Mouse (Mus musculus) heart, embryonic 11.5 days (tissue): ENCODE results near the gene Prr5l. TPM values are rescaled to one million over a fixed set of nuclear protein-coding genes. Genes with fewer than 3 reads are reported as not detected.

Source experiments
- ATAC-seq: fragments of 200-750 bp; cut with Nextera tagmentation; replicated peaks from 2 replicates; pipeline ENCODE4 v1.8.0; 2017; ENCODE audit warnings: moderate library complexity; ENCODE audit not compliant: insufficient number of reproducible peaks, low FRiP score, low TSS enrichment
- H3K27ac ChIP-seq: fragments of 300-500 bp; sonication (generic); 2 replicates; pipeline ENCODE4 v1.5.1; 2014; ENCODE audit warnings: mild to moderate bottlenecking, low read depth, low read length
- H3K27me3 ChIP-seq: fragments of 300-500 bp; sonication (generic); 2 replicates; pipeline ENCODE4 v1.6.1; 2014; ENCODE audit warnings: mild to moderate bottlenecking, low read length, mixed read lengths; ENCODE audit not compliant: control insufficient read depth, insufficient read depth
- H3K36me3 ChIP-seq: fragments of 300-500 bp; sonication (generic); 2 replicates; pipeline ENCODE4 v1.6.1; 2014; ENCODE audit warnings: mild to moderate bottlenecking, low read length, moderate library complexity, mixed read lengths; ENCODE audit not compliant: control insufficient read depth, insufficient read depth
- H3K4me1 ChIP-seq: fragments of 300-500 bp; sonication (generic); 2 replicates; pipeline ENCODE4 v1.6.1; 2014; ENCODE audit warnings: low read length; ENCODE audit not compliant: control insufficient read depth, insufficient read depth
- H3K4me2 ChIP-seq: fragments of 300-500 bp; sonication (generic); 2 replicates; pipeline ENCODE4 v1.6.1; 2014; ENCODE audit warnings: mild to moderate bottlenecking, moderate library complexity
- H3K4me3 ChIP-seq: fragments of 300-500 bp; sonication (generic); 2 replicates; pipeline ENCODE4 v1.5.1; 2014; ENCODE audit warnings: low read depth, low read length
- H3K9ac ChIP-seq: fragments of 300-500 bp; sonication (generic); 2 replicates; pipeline ENCODE4 v1.6.1; 2014; ENCODE audit warnings: mild to moderate bottlenecking, low read depth, low read length, moderate library complexity
- H3K9me3 ChIP-seq: fragments of 300-500 bp; sonication (generic); replicated peaks from 2 replicates; pipeline ENCODE4 v1.6.1; 2016; ENCODE audit warnings: low read length; ENCODE audit not compliant: control insufficient read depth
- WGBS: fragments of 180-500 bp; shearing (Covaris S2); extraction: QIAGEN DNeasy Blood & Tissue Kit; methylation state at CpG from one replicate; pipeline ENCODE4 v1.1.7; 2014; ENCODE audit not compliant: insufficient replicate concordance; 5-methylcytosine and 5-hydroxymethylcytosine counted together
- polyA plus RNA-seq: library from polyadenylated mRNA; unstranded; fragments of >200 nt; fragmentation: Nextera tagmentation; extraction: Ambion mirVana; gene quantifications from 2 replicates; pipeline ENCODE4 v1.2.1, GENCODE M21; 2014

Prr5l gene
- polyA plus RNA-seq, result 7.4 and 9.2 TPM in 2 replicates

GRCm38 (mm10) chr2:101882998-101883397 lies at the start of gene Prr5l:
TSS of gene Prr5l (minus strand) at chr2:101883027.
- Histone ChIP-seq H3K27me3 (no peaks in the 10 kb centered on the region), H3K27ac (no peak within 1 kb of the TSS), H3K36me3 (no peaks in the 10 kb centered on the region), H3K4me1 (peaks cover 6% of the 10 kb centered on the region), H3K9ac (no peak within 1 kb of the TSS), H3K9me3 (no peaks in the 10 kb centered on the region), H3K4me2 (no peak within 1 kb of the TSS), H3K4me3 (no peak within 1 kb of the TSS)
- no peak for ATAC-seq
- 47% methylated on average over 3 of the region's 3 CpGs for WGBS

- H3K36me3 ChIP-seq, result no peaks in the 10 kb centered on the region
- 83% methylated on average over 14 of the region's 14 CpGs for WGBS
- no peak overlapping the region for H3K9ac ChIP-seq
- ATAC-seq, result no peak
- H3K27ac ChIP-seq, result no peak overlapping the region
- no peaks in the 10 kb centered on the region for H3K9me3 ChIP-seq
- no peaks in the 10 kb centered on the region for H3K4me1 ChIP-seq
- H3K27me3 ChIP-seq, result no peaks in the 10 kb centered on the region
- no peak overlapping the region for H3K4me3 ChIP-seq
- no peak overlapping the region for H3K4me2 ChIP-seq
These were observed 49.5 kb upstream of the Prr5l start for GRCm38 (mm10) chr2:101932169-101932936.

GRCm38 (mm10) chr2:101925591-101926188 lies 42.9 kb upstream of the Prr5l start:
- Histone ChIP-seq H3K36me3 (no peaks in the 10 kb centered on the region), H3K9me3 (no peaks in the 10 kb centered on the region), H3K4me1 (no peaks in the 10 kb centered on the region), H3K27ac (no peak overlapping the region), H3K9ac (no peak overlapping the region), H3K4me3 (no peak overlapping the region), H3K27me3 (no peaks in the 10 kb centered on the region), H3K4me2 (no peak overlapping the region)
- no peak for ATAC-seq
- WGBS, result 76% methylated on average over 12 of the region's 12 CpGs

- 84% methylated on average over 3 of the region's 3 CpGs for WGBS
- H3K4me2 ChIP-seq, result no peak overlapping the region
- ATAC-seq, result no peak
- no peaks in the 10 kb centered on the region for H3K27me3 ChIP-seq
- H3K36me3 ChIP-seq, result no peaks in the 10 kb centered on the region
- no peak overlapping the region for H3K9ac ChIP-seq
- no peaks in the 10 kb centered on the region for H3K4me1 ChIP-seq
- H3K4me3 ChIP-seq, result no peak overlapping the region
- no peaks in the 10 kb centered on the region for H3K9me3 ChIP-seq
- H3K27ac ChIP-seq, result no peak overlapping the region
These were observed 42.4 kb upstream of the Prr5l start for GRCm38 (mm10) chr2:101925183-101925582.

GRCm38 (mm10) chr2:101923181-101923580 lies 40.4 kb upstream of the Prr5l start:
- WGBS, result 81% methylated on average over 4 of the region's 4 CpGs

GRCm38 (mm10) chr2:101922302-101922701 lies 39.5 kb upstream of the Prr5l start:
- no peak overlapping the region for H3K27ac ChIP-seq
- H3K9me3 ChIP-seq, result no peaks in the 10 kb centered on the region
- no peak overlapping the region for H3K4me3 ChIP-seq
- ATAC-seq, result no peak
- 87% methylated on average over 4 of the region's 4 CpGs for WGBS
- H3K27me3 ChIP-seq, result no peaks in the 10 kb centered on the region
- no peak overlapping the region for H3K9ac ChIP-seq
- H3K4me1 ChIP-seq, result no peaks in the 10 kb centered on the region
- no peaks in the 10 kb centered on the region for H3K36me3 ChIP-seq
- H3K4me2 ChIP-seq, result no peak overlapping the region

More at GRCm38 (mm10) chr2:101923181-101923580, 40.4 kb upstream of the Prr5l start:
- H3K9me3 ChIP-seq, result no peaks in the 10 kb centered on the region
- no peaks in the 10 kb centered on the region for H3K36me3 ChIP-seq
- no peak overlapping the region for H3K9ac ChIP-seq
- H3K4me1 ChIP-seq, result no peaks in the 10 kb centered on the region
- H3K27ac ChIP-seq, result no peak overlapping the region
- H3K27me3 ChIP-seq, result no peaks in the 10 kb centered on the region
- no peak overlapping the region for H3K4me2 ChIP-seq
- no peak overlapping the region for H3K4me3 ChIP-seq
- ATAC-seq, result no peak

GRCm38 (mm10) chr2:101920136-101920554 lies 37.3 kb upstream of the Prr5l start:
- no peaks in the 10 kb centered on the region for H3K36me3 ChIP-seq
- H3K4me2 ChIP-seq, result no peak overlapping the region
- 66% methylated on average over 2 of the region's 2 CpGs for WGBS
- no peaks in the 10 kb centered on the region for H3K27me3 ChIP-seq
- no peaks in the 10 kb centered on the region for H3K9me3 ChIP-seq
- H3K27ac ChIP-seq, result no peak overlapping the region
- H3K9ac ChIP-seq, result no peak overlapping the region
- H3K4me3 ChIP-seq, result no peak overlapping the region
- H3K4me1 ChIP-seq, result no peaks in the 10 kb centered on the region
- ATAC-seq, result no peak

GRCm38 (mm10) chr2:101918518-101918917 lies 35.7 kb upstream of the Prr5l start:
- no peaks in the 10 kb centered on the region for H3K9me3 ChIP-seq
- ATAC-seq, result no peak
- WGBS, result 74% methylated on average over 7 of the region's 7 CpGs
- H3K9ac ChIP-seq, result no peak overlapping the region
- no peaks in the 10 kb centered on the region for H3K36me3 ChIP-seq
- H3K4me1 ChIP-seq, result no peaks in the 10 kb centered on the region
- no peak overlapping the region for H3K4me3 ChIP-seq
- no peak overlapping the region for H3K27ac ChIP-seq
- H3K27me3 ChIP-seq, result no peaks in the 10 kb centered on the region
- no peak overlapping the region for H3K4me2 ChIP-seq
